Mouse (Mus musculus) mouse trophoblast stem cell (cell line): Measurements from ENCODE around the gene Usp54.

Source experiments
- in situ Hi-C, 2 experiments: fragments of 300-500 bp; cut with MseI, MboI; formaldehyde crosslinking; loops; 2 replicates in 1 of 2; 3 replicates in 1 of 2; pipeline ENCODE4 v1.15.1; 2025

Gene Usp54

DNA sequence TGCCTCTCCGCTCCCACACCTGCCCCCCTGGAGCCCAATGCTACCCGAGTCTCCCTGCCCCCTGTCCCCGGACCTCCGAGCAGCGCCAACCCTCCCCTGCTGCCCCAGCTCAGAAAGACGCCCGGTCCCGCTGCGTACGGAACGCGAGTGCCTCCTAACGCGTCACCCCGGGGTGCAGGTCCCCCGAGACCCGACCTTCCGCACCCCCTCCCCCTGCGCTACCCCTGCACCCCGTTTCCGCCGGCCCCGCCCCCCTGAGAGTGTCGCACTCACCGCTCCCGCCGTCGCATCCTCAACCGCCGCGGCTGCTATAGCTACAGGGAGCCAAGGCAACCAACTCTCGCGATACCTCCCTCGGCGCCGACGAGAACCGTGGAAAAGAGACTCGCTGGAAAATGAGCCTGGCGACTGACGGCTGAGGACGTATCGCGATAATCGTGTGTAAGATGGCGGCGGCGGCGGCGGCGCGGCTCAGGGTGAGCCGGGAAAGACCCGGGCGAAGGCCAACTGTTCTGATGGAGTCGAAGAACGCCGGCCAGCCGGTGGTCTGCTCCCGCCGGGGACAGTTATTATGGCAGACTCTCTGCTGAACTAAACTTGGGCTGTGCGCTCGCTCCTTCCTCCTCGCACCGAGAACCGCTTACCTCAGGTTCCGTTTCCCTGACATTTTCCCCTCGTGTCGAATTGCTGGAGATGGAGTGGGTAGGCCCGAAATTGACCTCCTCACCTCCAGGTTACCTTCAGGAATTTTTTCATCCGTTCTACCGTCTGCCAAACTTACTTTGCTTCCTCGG, at the start of gene Usp54:
TSS of gene Usp54 (minus strand) at position 420 of the 794 bp plus-strand sequence.
- in situ Hi-C loops = no loop called here

DNA sequence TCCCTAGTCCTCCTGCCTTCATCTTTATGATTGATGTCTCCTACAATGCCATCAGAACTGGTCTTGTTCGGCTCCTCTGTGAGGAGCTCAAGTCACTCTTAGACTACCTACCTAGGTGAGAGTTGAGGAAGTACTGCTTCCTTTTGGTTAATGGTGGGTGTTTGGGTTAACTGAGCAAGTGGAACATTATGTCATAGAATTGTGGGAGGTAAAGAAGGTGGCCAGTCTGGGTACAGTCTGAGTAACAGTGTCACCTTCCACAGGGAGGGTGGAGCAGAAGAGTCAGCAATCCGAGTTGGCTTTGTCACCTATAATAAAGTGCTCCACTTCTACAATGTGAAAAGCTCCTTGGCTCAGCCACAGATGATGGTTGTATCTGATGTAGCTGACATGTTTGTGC, 48.1 kb upstream of the Usp54 start:
- in situ Hi-C loops = no loop called here

DNA sequence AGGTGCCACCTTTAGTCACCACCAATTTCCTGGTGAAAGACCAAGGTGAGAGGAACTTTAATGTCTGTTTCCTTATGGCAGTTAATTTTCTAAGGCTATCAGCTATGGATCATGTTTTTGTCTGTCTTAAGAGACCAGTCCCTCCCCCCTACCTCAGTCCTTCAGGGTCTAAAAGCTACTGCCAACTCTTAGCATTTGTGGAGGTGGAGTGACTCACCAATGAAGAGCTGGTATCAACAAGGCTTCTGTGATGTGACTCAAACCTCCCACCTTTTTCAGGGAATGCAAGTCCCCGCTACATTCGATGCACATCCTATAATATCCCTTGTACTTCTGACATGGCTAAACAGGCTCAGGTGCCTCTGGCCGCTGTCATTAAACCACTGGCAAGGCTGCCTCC, 45.7 kb upstream of the Usp54 start:
- in situ Hi-C loops = no loop called here

DNA sequence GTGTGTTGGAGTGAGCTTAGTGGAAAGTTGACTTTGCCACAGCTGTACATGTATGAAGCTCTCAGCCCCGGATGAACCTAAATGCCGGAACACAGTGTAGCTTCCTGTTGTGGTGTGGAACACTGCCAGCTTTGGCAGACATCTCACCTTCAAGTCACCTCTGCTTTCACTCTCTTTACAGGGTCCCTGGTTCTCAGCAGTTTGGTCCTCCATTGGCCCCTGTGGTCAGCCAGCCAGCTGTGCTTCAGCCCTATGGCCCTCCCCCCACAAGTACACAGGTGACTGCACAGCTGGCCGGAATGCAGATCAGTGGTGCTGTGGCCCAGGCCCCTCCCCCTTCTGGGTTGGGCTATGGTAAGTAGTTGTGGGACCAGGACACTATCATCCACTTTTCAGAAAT, 41.6 kb upstream of the Usp54 start:
- in situ Hi-C loops = no loop called here

DNA sequence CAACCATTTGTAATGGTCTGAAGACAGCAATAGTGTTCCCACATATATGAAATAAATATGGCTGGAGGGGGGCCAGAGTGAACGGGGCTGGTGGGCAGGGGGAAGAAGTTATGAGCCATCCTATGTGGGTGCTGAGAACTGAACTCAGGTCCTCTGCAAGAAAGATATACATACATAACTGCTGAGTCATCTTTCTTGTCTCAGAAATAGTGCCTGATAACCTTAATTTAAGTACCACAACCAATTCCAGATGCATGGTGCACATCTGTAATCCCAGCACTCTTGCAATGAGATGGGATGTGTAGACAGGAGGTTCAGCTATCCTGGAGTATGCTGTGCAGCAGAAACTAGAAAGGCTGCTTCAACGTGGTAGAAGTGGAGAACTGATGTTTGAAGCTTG, 40.9 kb upstream of the Usp54 start:
- in situ Hi-C loops = no loop called here

DNA sequence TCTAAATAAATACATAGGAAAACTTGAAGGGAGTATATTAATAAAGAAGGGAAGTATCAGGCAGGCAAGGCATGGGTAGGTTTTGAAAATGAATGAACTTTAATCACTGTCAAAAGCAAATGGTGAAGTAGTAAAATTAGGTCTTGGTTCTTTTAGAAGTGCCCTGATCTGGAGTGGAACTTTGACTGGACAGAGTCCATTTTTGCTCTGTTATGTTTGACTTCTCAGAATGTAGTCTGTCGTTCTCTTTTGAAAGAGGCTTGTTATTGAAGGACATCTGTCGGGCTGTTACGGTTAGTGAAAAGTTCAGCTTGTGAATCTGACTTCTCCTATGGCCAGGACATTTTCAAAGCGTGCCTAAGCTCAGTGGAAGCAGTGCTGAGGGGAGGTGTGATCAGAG, 37.0 kb upstream of the Usp54 start:
- in situ Hi-C loops = no loop called here

DNA sequence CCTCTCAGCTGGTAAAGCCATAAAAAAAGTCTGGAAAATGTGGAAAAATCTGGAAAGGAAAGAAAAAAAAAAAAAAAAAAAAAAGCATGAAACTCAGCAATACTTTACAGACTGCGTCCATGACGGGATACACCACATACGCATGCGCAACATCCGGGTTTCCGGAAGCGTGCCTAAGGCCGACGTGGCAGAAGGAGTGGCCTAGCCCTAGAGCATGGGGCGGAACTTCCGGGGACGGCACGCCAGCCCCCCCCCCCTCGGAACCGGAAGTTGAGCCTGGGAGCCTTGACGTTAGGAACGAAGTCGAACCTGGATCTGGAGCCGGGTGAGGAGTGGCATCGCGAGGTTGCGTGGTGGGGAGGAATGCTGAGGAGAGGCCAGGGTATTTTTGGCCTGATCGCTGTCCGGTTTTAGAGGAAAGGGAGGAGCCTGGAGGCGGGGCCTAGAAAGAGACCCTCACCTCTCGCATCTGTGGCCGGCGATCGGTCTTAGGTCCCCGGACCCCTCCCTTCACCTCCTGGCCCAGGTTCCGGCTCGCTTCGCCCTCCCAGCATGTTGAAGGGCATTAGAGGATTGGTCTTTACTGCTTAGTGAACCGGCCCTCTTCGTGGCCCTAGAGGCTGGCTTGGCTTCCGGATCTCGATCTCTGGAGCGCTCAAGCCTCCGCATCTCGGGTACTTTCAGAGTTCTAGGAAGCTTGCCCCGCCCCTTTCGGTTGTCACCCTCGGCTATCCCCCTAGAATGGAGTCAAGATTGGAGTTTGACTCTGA, 33.4 kb upstream of the Usp54 start, which contains the start of gene Sec24c:
TSS of gene Sec24c (plus strand) at position 245 of the 770 bp plus-strand sequence.
- in situ Hi-C loops = no loop called here

DNA sequence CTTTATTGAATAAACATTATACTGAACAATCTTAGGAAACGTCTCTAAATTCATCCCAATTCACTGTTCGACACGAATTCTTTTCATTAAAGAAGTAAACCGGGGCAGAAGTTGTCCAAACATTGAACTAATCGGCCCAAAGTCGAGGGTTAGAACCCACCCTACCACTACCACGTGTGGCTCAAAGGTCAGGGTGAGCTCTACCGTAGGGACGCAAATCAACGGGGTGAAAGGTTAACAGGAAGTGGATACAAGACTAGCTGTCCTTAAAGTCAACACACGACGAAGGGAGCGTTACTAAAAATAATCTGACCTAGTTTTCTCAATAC, 32.8 kb upstream of the Usp54 start:
- in situ Hi-C loops = no loop called here

DNA sequence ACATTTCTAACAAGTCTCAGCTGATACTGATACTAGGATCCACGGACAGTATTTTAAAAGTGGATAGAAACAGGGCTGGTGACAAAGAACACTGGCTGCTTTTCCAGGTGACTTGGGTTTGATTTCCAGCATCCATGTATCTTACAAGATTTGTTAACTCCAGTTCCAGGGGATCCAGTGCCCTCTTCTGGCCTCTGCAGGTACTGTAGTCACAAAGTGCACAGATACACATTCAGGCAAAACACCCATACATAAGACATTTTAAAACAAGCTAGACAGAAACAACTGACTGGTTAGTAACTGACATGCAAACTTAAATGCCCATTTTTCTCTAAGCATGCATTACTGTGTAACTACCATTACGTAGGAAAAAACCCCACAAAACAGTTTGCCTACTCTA, 32.1 kb upstream of the Usp54 start:
- in situ Hi-C loops = no loop called here

DNA sequence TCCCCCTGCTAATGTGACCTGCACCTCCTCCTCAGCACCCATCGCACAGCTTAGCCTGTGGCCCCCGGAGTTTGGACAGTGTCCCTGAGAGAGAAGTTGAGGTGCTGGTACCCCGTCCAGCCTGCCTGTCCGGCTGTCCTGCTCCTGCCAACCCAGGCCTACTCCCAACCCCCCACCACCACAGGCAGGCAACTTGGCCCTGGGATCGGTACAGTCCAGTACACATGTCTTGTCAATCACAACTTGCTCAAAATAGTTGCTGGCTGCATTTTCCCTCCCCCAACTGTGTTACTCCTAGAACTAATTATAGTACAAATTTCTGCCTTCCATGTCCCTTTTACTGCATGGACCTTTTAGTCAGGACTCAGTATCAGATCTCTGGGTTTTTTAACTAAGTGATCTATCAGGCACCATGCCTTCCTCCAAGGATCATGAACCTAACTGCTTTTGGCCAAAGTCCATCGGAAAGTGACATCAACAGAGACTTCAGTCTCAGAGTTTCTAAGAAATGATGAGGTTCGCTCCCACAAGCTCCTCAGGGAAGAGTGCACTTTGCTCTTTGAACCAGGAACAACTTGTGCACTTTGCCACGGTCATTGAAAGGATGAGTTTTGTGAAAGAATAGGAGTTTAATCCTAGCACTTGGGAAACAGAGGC, 27.4 kb upstream of the Usp54 start, which contains the start of gene Synpo2l:
TSS of gene Synpo2l (minus strand) at position 201 of the 657 bp plus-strand sequence.
- in situ Hi-C loops = no loop called here

DNA sequence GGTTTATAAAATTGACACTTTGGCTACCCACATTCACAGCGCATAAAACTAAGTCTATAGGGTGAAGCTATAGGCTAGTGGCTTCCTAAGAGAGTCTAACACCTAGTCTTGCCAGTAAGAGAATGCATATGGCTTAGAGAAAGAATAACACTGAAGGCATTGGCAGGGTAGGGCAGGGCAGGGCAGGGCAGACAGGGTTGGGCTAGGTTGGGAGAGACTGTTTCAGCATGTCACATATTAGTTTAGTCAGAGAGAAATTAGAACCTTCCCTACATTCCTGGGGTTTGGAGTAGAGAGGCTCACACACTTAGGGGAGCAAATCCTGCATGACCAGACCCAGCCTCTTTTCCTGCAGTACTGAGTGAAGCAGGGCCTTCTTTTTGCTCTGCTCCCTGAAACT, 26.6 kb upstream of the Usp54 start:
- in situ Hi-C loops = no loop called here

DNA sequence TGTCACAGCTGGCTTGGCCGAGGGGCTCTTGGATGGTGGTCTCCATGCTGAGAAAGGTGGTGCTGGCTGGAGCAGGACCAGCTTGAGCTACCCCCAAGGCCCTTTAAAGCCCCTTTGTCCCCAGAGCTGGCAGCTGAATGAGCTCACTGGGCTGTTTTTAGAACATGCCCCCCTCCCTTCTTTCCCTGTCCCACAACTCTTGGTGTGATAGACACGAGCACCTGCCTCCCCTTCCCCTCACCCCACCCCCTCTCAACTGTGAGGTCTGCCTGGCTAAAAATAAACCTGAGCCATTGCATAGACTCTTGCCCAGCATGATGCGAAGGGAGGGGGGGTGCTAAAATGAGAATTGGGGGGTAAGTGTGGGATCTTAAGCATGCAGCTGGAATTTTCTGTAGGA, 23.6 kb upstream of the Usp54 start:
- in situ Hi-C loops = no loop called here

DNA sequence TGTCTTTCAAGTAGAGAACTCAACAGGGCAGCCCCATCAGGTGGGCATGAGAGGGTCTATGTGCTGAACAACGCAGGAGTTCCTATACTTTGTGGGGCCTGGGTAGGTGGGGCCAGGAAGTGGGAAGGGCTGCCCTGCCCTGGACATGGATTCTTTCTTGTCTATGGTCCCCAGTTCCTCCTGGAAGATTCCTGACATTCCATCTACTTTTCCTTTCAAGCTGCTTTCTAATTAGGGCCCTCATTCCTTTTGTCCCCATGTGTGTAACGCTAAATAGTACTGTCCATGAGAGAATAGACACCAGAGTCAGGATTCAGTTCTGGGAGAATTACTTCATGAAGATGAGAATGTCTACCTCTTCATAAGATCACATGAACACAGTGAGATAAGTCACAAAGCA, 22.7 kb upstream of the Usp54 start:
- in situ Hi-C loops = no loop called here

DNA sequence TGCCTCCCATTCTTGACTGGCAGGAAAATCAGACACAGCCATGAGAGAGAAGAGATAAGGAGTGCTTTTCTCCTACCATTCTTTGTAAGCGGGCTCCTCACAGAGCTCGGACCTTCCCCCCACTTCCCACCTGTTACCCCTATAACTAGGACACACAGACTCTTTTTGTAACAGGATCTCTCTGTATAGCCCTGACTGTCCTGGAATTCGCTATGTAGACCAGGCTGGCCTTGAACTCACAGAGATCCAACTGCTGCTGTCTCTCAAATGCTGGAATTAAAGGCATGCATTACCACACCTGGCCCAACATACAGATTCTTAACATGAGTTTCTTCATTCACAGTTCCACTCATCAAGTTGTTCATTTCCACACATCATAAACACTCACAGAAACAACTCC, 21.9 kb upstream of the Usp54 start:
- in situ Hi-C loops = no loop called here

DNA sequence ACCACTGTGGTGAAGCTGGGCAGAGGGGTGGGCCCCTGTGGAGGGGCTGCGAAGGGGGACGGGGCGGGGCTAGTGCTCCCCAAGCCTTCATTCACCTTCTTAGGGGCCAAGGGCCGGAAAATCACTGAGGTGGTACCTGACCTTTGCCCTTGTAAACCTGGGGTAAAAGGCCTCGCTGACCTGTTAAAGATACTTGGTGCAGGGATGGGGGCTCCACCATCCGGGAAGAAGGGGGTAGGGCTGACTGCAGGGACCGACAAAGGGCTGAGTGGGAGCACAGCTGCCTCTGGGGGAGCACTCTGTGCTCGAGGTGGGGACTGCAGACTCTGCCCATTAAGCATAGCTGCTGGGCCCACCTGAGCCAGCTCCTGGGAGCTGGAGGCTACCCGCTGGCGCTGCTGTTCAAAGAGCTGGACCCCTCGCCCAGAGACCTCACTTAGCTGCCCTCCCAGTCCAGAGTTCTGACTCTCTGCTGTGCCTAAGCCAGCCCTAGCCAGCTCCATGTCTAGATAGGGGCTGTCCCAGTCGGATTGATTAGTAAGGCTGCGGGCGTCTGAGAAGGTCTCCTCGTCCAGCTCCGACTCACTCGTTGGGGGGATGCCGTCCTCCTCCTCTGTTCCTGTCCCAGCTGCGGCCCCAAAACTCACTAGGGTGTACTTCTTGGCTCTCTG, 20.9 kb upstream of the Usp54 start:
- in situ Hi-C loops = no loop called here

DNA sequence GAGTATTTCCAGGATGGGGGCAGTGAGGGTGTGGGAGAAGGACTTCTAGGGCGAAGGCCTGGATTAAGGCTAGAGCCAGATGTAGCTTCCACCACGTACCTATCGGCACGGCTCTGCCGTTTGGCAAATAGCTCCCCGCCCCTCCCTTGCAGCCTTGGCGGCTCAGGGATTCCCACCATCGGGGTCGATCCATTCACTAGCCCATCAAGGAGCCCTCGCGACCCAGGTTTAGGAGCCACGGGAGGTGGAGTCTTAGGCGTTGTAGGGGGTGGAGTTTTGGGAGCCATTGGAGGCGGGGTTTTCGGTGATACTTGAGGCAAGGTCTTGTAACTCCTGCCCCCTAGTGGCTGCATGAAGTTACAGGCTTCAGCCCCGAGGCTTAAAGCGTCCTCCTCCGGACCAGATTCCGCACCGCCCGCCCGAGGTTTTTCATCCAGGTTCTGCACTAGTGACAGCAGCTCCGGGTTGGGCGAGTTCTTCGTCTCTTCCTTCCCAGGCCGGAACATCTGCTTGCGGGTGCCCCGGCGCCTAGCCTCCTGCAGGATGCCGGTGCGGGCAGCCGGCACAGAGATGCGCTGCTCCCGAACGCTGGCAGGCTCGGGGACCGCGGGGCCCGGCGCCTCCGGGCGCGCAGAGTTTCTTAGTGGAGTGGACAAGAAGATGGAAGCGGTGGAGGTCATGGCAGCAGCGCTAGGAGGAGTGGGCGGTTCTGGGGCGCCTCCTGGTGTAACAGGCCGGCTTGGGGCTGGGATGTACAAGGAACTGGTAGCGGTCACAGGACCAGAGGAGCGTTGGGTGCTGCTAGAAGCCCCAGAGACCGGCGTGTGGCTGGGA, 20.2 kb upstream of the Usp54 start:
- in situ Hi-C loops = no loop called here

DNA sequence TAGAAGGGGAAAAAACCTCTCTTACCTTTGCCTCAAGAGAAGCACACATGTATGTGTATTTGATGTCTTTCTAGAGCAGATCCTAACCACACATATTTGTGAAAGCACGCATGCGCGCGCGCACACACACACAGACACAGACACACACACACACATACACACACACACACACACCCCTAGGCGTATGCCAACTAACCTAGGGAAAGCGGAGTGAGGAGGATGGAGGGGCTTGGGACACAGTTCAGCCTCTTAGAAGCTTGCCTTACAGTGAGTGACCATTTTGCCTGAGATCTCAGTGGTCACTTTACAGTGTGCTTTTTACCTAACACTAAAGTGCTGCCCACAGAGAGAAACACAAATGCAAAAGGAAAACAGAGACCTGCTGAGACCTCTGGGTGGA, 18.8 kb upstream of the Usp54 start:
- in situ Hi-C loops = loop anchor here (5.0 to 10.0 kb wide), 2 partner anchors 82 to 85 kb away; no protein-coding TSS in a partner anchor

DNA sequence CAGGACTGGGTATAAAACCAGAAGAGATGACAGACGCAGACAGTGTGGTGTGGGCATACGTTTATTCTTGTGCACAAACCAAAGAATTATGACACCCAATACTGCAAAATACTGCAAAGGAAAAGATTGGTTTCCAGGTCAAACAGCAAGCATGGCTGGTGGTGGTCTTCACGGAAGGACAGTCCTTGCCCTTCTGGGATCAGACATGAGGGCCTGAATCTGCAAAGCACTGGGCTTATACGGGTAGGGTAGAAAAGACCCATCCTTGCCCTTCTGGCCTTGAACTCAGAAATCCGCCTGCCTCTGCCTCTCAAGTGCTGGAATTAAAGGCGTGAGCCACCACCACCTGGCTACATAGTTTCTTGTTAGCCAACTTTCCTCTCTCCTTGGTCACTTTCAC, 18.0 kb upstream of the Usp54 start:
- in situ Hi-C loops = loop anchor here (5.0 to 10.0 kb wide), 2 partner anchors 82 to 84 kb away; no protein-coding TSS in a partner anchor

DNA sequence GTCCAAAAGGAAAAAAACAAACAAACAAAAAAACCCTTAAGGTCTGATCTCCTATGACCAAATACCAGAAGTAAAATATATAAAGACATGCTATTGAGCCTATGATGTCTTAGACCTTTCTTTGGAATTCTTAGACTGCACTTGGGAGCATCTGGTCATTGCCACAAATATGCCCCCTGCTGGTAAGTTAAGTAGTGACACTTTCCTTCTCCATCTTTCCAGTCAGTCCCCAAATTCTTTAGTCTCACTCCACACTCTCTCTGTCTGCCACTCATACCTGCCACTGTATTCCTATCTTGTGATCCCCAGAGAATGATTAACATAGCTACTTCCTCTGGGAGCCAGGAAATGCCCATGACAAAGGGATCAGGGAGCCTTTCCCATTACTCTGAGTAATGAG, 17.5 kb upstream of the Usp54 start:
- in situ Hi-C loops = loop anchor here (5.0 to 10.0 kb wide), 2 partner anchors 81 to 84 kb away; no protein-coding TSS in a partner anchor

DNA sequence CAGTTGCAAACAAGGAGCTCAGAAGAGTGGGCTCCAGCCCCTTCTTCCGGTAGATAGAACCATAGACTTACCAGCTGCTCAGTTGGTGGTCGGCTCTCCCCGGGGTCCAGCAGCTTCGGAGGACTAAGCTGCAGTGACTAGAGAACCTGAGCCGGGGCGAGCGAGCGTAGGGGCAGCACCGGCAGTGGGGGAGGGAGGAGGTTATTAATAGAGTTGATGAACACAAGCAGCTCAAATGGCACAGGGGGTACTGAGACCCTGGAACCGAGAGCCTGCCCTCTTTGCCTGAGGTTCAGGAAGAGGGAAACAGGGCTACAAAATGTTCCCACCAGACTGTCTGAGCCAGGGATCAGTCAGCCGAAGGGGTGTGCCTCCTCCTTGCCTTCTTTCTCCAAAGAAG, 15.5 kb upstream of the Usp54 start, which contains the start of gene Myoz1:
TSS of gene Myoz1 (minus strand) at position 180 of the 400 bp plus-strand sequence.
- in situ Hi-C loops = loop anchor here (5.0 to 10.0 kb wide), 2 partner anchors 79 to 82 kb away; no protein-coding TSS in a partner anchor

DNA sequence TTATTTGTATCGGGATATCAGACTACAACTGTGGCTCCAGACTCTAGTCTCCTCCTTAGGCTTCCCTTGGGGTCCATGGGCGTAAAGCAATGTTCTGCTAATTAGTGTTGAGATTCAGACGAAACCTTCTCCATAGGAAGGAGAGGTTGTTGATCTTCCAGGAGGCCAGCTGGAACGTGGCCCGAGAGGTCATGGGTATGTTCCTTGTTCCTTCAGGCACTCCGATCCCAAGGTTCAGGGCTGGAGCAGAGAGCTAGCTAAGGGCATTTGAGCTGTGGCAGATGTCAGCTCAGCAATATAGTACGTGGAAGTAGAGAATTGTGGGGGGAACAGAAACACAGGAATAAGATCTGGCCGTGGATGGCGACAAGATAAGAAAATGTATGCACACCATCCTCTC, 14.9 kb upstream of the Usp54 start:
- in situ Hi-C loops = loop anchor here (5.0 to 10.0 kb wide), 2 partner anchors 78 to 81 kb away; no protein-coding TSS in a partner anchor
